ENCODE assay signal across 8 mouse cellular contexts in the genomic region with DNA sequence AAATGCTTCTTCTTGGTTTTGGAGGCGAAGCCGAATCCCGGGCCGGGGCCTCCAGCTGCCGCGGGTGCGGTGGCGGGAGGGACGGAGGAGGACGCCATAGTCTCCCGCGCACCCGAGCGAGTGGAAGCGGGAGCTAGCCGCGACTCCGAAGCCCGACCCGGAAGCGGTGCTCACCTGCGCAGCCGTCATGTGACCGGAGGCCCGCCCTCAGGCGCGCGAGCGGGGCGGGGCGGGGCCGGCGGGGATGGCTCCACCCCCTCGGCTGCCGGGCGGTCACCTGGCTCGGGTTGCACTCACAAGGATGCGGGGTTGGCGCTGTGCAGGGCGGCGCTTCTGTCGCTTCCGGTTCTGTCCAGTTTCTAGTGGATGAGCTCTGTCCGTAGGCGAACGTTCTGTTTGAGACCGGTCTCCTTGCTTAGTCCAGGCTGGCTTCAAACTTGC. TPM values are rescaled to one million over a fixed set of nuclear protein-coding genes. Genes with fewer than 3 reads are reported as not detected.
DNase-seq lines count a peak whose midpoint lies in the region; ATAC-seq and TF ChIP-seq lines count a peak whose summit lies in the region.

A gene (minus strand): TSS at position 172 of the 441 bp plus-strand sequence.

- WGBS in forebrain, embryonic 10.5 days: under 1% methylated on average over 47 of the region's 47 CpGs
- under 1% methylated on average over 46 of the region's 47 CpGs for whole genome bisulfite sequencing in heart, embryonic 14.5 days
- under 1% methylated on average over 47 of the region's 47 CpGs for WGBS in liver, embryonic 14.5 days (ENCODE audit: insufficient replicate concordance)
- WGBS in neural tube, embryonic 11.5 days: 0% methylated on average over 44 of the region's 47 CpGs
- WGBS in stomach, embryonic 16.5 days: under 1% methylated on average over 47 of the region's 47 CpGs

- no peak for TF ChIP-seq RAD21 in CH12.LX (IDR thresholded peaks at IDR 0.05; ENCODE audit: low read depth, low read length)

- H3K79me2 ChIP-seq in CH12.LX (replicated peaks; ENCODE audit: control insufficient read depth, extremely low read depth, insufficient read depth, poor library complexity, severe bottlenecking): peaks cover 8% of the 10 kb centered on the region; the same call in 1 of the 2 replicates

- H3K9me3 ChIP-seq in CH12.LX (replicated peaks; ENCODE audit: low read length): no peaks in the 10 kb centered on the region
- H3K9me3 ChIP-seq in forebrain, embryonic 10.5 days: no peaks in the 10 kb centered on the region
- H3K9me3 ChIP-seq in heart, embryonic 14.5 days (ENCODE audit: control insufficient read depth, low read length): no peaks in the 10 kb centered on the region
- no peaks in the 10 kb centered on the region for H3K9me3 ChIP-seq in liver, embryonic 14.5 days (ENCODE audit: control insufficient read depth, low read length)
- H3K9me3 ChIP-seq in neural tube, embryonic 11.5 days (ENCODE audit: control insufficient read depth, low read length): no peaks in the 10 kb centered on the region
- H3K9me3 ChIP-seq in stomach, embryonic 16.5 days (replicated peaks; ENCODE audit: control insufficient read depth, low read length): no peaks in the 10 kb centered on the region

- peak; percentile 94 for ATAC-seq in heart, embryonic 14.5 days (ENCODE audit: insufficient number of reproducible peaks, insufficient read depth, low FRiP score, low read depth)
- peak; percentile 92 for ATAC-seq in liver, embryonic 14.5 days (ENCODE audit: insufficient read depth)
- ATAC-seq in neural tube, embryonic 11.5 days (ENCODE audit: insufficient read depth, low FRiP score, low TSS enrichment): peak; percentile 91
- peak; percentile 98 for ATAC-seq in stomach, embryonic 16.5 days (ENCODE audit: insufficient read depth, low FRiP score)

- no peak within 1 kb of the TSS for H3K27ac ChIP-seq in CH12.LX (ENCODE audit: insufficient read depth, low read depth)
- H3K27ac ChIP-seq in forebrain, embryonic 10.5 days: peak within 1 kb of the TSS; percentile 85
- peak within 1 kb of the TSS; percentile 10 to 57; a peak in 2 of 4 replicates for H3K27ac ChIP-seq in heart, embryonic 14.5 days (replicated peaks in 1 of 2; ENCODE audit: control insufficient read depth in 1 of 2, insufficient read depth in 1 of 2, low read depth in 2 of 2, low read length in 2 of 2)
- H3K27ac ChIP-seq in liver, embryonic 14.5 days: peak within 1 kb of the TSS; percentile 80
- H3K27ac ChIP-seq in neural tube, embryonic 11.5 days (ENCODE audit: low read depth, low read length): no peak within 1 kb of the TSS
- peak within 1 kb of the TSS; percentile 62 for H3K27ac ChIP-seq in stomach, embryonic 16.5 days (ENCODE audit: low read length)

- peak within 1 kb of the TSS; percentile 51 for H3K9ac ChIP-seq in CH12.LX (ENCODE audit: insufficient read depth, low read depth)
- peak within 1 kb of the TSS; percentile 88 for H3K9ac ChIP-seq in heart, embryonic 14.5 days (ENCODE audit: low read length)
- H3K9ac ChIP-seq in liver, embryonic 14.5 days (replicated peaks): peak within 1 kb of the TSS; percentile 88
- peak within 1 kb of the TSS; percentile 66 for H3K9ac ChIP-seq in neural tube, embryonic 11.5 days (ENCODE audit: low read length)
- H3K9ac ChIP-seq in stomach, embryonic 16.5 days (ENCODE audit: low read length): peak within 1 kb of the TSS; percentile 85

- dilution Hi-C loops in CH12.LX (cut with MboI; ENCODE audit: extremely low pct_ligation_motif_present, extremely low pct_unique_long_range_greater_than_20kb, low sequenced_read_pairs): no loop called here

- no peak for TF ChIP-seq CTCF in CH12.LX (conservative IDR thresholded peaks at IDR 0.05 in 1 of 2, IDR thresholded peaks at IDR 0.05 in 1 of 2; ENCODE audit: low read depth in 2 of 2, low read length in 2 of 2)
- no peak for TF ChIP-seq CTCF in liver, embryonic 14.5 days (IDR thresholded peaks at IDR 0.05; ENCODE audit: low read depth)

- H3K4me3 ChIP-seq in CH12.LX (replicated peaks in 1 of 3; ENCODE audit: low read depth in 2 of 3, low read length in 2 of 3, poor library complexity in 1 of 3): peak within 1 kb of the TSS; percentile 64 to 90 (median 80)
- peak within 1 kb of the TSS; percentile 93 for H3K4me3 ChIP-seq in forebrain, embryonic 10.5 days
- peak within 1 kb of the TSS; percentile 65 to 95 for H3K4me3 ChIP-seq in heart, embryonic 14.5 days (ENCODE audit: control insufficient read depth in 1 of 2, insufficient read depth in 1 of 2, low read depth in 1 of 2, low read length in 2 of 2)
- peak within 1 kb of the TSS; percentile 89 to 97 for H3K4me3 ChIP-seq in liver, embryonic 14.5 days (ENCODE audit: insufficient read depth in 1 of 2, low read depth in 2 of 2, low read length in 2 of 2)
- H3K4me3 ChIP-seq in neural tube, embryonic 11.5 days (ENCODE audit: low read depth, low read length): peak within 1 kb of the TSS; percentile 77
- peak within 1 kb of the TSS; percentile 84 for H3K4me3 ChIP-seq in stomach, embryonic 16.5 days (replicated peaks; ENCODE audit: low read length)

- peak; percentile 90 for TF ChIP-seq POLR2A in CH12.LX (IDR thresholded peaks at IDR 0.05; ENCODE audit: low read depth, low read length)

- peaks cover 20 to 32% of the 10 kb centered on the region in 2 experiments for H3K36me3 ChIP-seq in CH12.LX (replicated peaks in 1 of 2; ENCODE audit: control insufficient read depth in 1 of 2, insufficient read depth in 1 of 2, low read length in 1 of 2)
- peaks cover 25% of the 10 kb centered on the region for H3K36me3 ChIP-seq in forebrain, embryonic 10.5 days (replicated peaks)
- peaks cover 22% of the 10 kb centered on the region for H3K36me3 ChIP-seq in heart, embryonic 14.5 days (ENCODE audit: control insufficient read depth, insufficient read depth, low read length)
- H3K36me3 ChIP-seq in liver, embryonic 14.5 days (replicated peaks; ENCODE audit: control insufficient read depth, insufficient read depth, low read depth): peaks cover 31% of the 10 kb centered on the region
- H3K36me3 ChIP-seq in neural tube, embryonic 11.5 days (ENCODE audit: control insufficient read depth, insufficient read depth, low read length): no peaks in the 10 kb centered on the region
- H3K36me3 ChIP-seq in stomach, embryonic 16.5 days (ENCODE audit: control insufficient read depth, insufficient read depth, low read length): no peaks in the 10 kb centered on the region

- TF ChIP-seq EP300 in CH12.LX (IDR thresholded peaks at IDR 0.05; ENCODE audit: low read length): no peak
- TF ChIP-seq EP300 in liver, embryonic 14.5 days (IDR thresholded peaks at IDR 0.05; ENCODE audit: low read depth): peak; percentile 27; the same call in 1 of the 2 replicates

- in situ Hi-C loops in CH12.LX (cut with MboI; ENCODE audit: low pct_ligation_motif_present, low pct_unique_long_range_greater_than_20kb, low sequenced_read_pairs): no loop called here

- no peaks in the 10 kb centered on the region for H3K27me3 ChIP-seq in CH12.LX (replicated peaks)
- 0 out of 2 replicates have a peak, but pooled peaks cover 4% of the 10 kb centered on the region for H3K27me3 ChIP-seq in forebrain, embryonic 10.5 days (ENCODE audit: poor library complexity, severe bottlenecking)
- no peaks in the 10 kb centered on the region for H3K27me3 ChIP-seq in heart, embryonic 14.5 days (ENCODE audit: control insufficient read depth, insufficient read depth, low read length)
- H3K27me3 ChIP-seq in liver, embryonic 14.5 days (ENCODE audit: control insufficient read depth, insufficient read depth, low read length): no peaks in the 10 kb centered on the region
- H3K27me3 ChIP-seq in neural tube, embryonic 11.5 days (ENCODE audit: control insufficient read depth, insufficient read depth, low read length): no peaks in the 10 kb centered on the region
- H3K27me3 ChIP-seq in stomach, embryonic 16.5 days (ENCODE audit: control insufficient read depth, insufficient read depth, low read length): no peaks in the 10 kb centered on the region

- peak; percentile 85 for DNase-seq in CH12.LX (ENCODE audit: extremely low read depth)
- peak; percentile 71 for DNase-seq in c-Kit-positive CD71-positive TER-119-negative erythroid progenitor cells, embryonic 14.5 days (ENCODE audit: low read depth)
- peak; percentile 88 for DNase-seq in forebrain, embryonic 10.5 days (ENCODE audit: extremely low spot score, low spot score)
- peak; percentile 96 for DNase-seq in kidney, postnatal 14 days
- peak; percentile 80 to 83 (median 80) for DNase-seq in liver, embryonic 14.5 days (ENCODE audit: low read depth in 3 of 3, low spot score in 3 of 3)
- peak; percentile 89 for DNase-seq in neural tube, embryonic 11.5 days (ENCODE audit: low spot score)

- peaks cover 7 to 21% of the 10 kb centered on the region in 2 experiments for H3K4me1 ChIP-seq in CH12.LX (ENCODE audit: control insufficient read depth in 1 of 2, insufficient read depth in 2 of 2)
- peaks cover 27% of the 10 kb centered on the region for H3K4me1 ChIP-seq in forebrain, embryonic 10.5 days
- H3K4me1 ChIP-seq in heart, embryonic 14.5 days (ENCODE audit: control insufficient read depth in 2 of 2, insufficient read depth in 2 of 2, low read length in 2 of 2): peaks cover 12 to 16% of the 10 kb centered on the region in 2 experiments
- peaks cover 24 to 30% of the 10 kb centered on the region in 2 experiments for H3K4me1 ChIP-seq in liver, embryonic 14.5 days (replicated peaks; ENCODE audit: control insufficient read depth in 2 of 2, insufficient read depth in 2 of 2, low read length in 1 of 2)
- H3K4me1 ChIP-seq in neural tube, embryonic 11.5 days (ENCODE audit: control insufficient read depth, insufficient read depth, low read length): peaks cover 8% of the 10 kb centered on the region
- peaks cover 6% of the 10 kb centered on the region; the same call in 1 of the 2 replicates for H3K4me1 ChIP-seq in stomach, embryonic 16.5 days (ENCODE audit: control insufficient read depth, insufficient read depth, low read length)

- peak within 1 kb of the TSS; percentile 57 for H3K4me2 ChIP-seq in CH12.LX (ENCODE audit: insufficient read depth, low read depth, poor library complexity, severe bottlenecking)
- H3K4me2 ChIP-seq in heart, embryonic 14.5 days (ENCODE audit: low read length): peak within 1 kb of the TSS; percentile 95
- peak within 1 kb of the TSS; percentile 88 for H3K4me2 ChIP-seq in liver, embryonic 14.5 days (ENCODE audit: low read depth)
- H3K4me2 ChIP-seq in neural tube, embryonic 11.5 days (ENCODE audit: low read depth): peak within 1 kb of the TSS; percentile 89
- peak within 1 kb of the TSS; percentile 89 for H3K4me2 ChIP-seq in stomach, embryonic 16.5 days (ENCODE audit: low read depth, low read length)

RNA-seq across cellular contexts. Expression of the gene that starts here (rescaled TPM):
- total RNA-seq in CH12.LX (2012; rRNA removed) (22.7 TPM in 2 replicates), CH12.LX (2014; rRNA removed) (12.5 and 13.3 TPM in 2 replicates)
- 23.3 and 24.7 TPM in 2 replicates for polyA plus RNA-seq in CH12.LX (2012; ENCODE audit: insufficient read length, low read depth)
- 21.3 and 21.4 TPM in 2 replicates for polyA plus RNA-seq in forebrain, embryonic 10.5 days (2016; fragmentation: Nextera tagmentation; extraction: Ambion mirVana)
- polyA plus RNA-seq in heart, embryonic 14.5 days (2014; fragmentation: Nextera tagmentation; extraction: Ambion mirVana): 17.6 and 22.8 TPM in 2 replicates
- polyA plus RNA-seq in liver, embryonic 14.5 days (2012; rRNA removed): 28.2 and 31.2 TPM in 2 replicates
- polyA plus RNA-seq in liver, embryonic 14.5 days (2014; fragmentation: Nextera tagmentation; extraction: Ambion mirVana): 25.7 and 31.1 TPM in 2 replicates
- polyA plus RNA-seq in neural tube, embryonic 11.5 days (2014; fragmentation: Nextera tagmentation; extraction: Ambion mirVana): 15.4 and 16.4 TPM in 2 replicates
- polyA plus RNA-seq in stomach, embryonic 16.5 days (2015; fragmentation: Nextera tagmentation; extraction: Ambion mirVana): 33.5 and 34.4 TPM in 2 replicates

Comparison
In these comparisons a context has a peak if more than half of its experiments do, and no peak if none do; other contexts are left out.
1. H3K27ac ChIP-seq: peak in forebrain, embryonic 10.5 days (single experiment), heart, embryonic 14.5 days (2 of 2), liver, embryonic 14.5 days (single experiment) and stomach, embryonic 16.5 days (single experiment); none in CH12.LX (single experiment) and neural tube, embryonic 11.5 days (single experiment).
2. Peak in every context shown above with its lines, with median percentiles within 50 percentile points of each other: DNase-seq, H3K4me2 ChIP-seq, H3K4me3 ChIP-seq, H3K9ac ChIP-seq and ATAC-seq.